Mouse (Mus musculus) gastrocnemius, postnatal 10 days (tissue): ENCODE data around the gene Stxbp5l. TPM values are rescaled to one million over a fixed set of nuclear protein-coding genes. Genes with fewer than 3 reads are reported as not detected.
"Not testable (repeated sequence)": the region's sequence is repeated elsewhere in the genome, so short reads cannot be mapped to it uniquely, and the experiment has no call there.

Source experiments
- DNase-seq: peaks from one replicate; pipeline ENCODE4 v3.0.0; 2021; ENCODE audit warnings: mixed read lengths
- total RNA-seq, 2 experiments: library from RNA; stranded (reverse); gene quantifications; 2 replicates each; pipeline ENCODE4 v1.2.3; 2021

Stxbp5l gene
- total RNA-seq, 2 experiments from 2014 or later: 0.33 to 0.41 TPM

- no peak for DNase-seq
Observed at GRCm38 (mm10) chr16:37273681-37274080, 111.1 kb downstream of the Stxbp5l start.

GRCm38 (mm10) chr16:37261678-37262077 lies 123.1 kb downstream of the Stxbp5l start:
- DNase-seq: no peak

DNA sequence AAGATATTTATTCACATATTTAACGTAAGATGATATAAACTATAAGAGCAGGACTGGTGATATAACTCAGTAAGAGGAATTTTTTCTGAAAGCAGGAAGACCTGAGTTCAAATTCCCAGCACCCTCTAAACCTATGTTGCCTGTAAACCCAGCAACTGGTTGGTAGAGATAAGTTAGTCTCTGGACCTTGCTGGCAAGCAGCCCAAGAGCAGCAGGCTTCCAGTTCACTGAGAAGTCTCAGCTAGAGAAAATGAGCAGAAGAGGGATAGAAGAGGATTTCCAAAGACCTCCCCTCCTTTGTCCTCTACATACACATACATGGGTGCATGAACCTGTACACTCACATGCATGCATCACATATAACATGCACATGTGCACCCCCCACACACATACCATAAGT lies 165.6 kb downstream of the Stxbp5l start:
- DNase-seq: no peak

DNA sequence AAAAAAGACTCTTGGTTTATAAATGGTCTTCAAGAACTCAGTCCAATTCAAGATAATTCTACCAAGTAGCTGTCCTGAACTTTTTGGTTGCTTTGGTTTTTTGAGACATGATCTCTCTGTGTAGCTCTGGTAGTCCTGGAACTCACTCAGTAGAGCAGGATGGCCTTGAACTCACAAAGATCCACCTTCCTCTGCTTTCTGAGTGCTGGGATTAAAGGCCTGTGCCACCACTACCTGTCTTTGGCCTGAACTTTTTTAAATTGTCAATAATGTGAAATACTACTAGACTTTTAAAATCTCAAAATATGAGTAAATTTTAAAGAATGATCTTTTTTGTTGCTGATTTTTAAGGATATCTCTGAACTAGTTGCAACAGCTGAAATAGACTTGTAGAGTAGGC lies 176.0 kb downstream of the Stxbp5l start:
- no peak for DNase-seq

DNA sequence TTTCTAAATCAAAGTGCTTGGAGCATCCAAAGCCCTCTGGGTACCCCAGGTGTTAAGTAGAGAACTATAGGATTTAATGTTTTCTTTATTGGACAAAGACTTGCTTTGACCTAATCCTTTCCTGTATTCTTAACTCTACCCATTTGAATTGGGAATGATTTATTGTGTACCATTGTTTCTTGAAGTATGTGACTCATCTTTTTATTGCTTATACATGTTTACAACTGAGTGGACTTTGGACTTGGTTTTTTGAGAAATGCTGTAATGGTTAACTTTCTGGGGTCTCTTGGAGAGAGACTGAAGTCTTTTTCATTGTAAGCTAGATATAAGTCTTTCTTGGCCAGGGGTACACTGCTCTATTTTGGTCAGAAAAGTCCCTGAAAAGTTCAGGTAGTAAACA lies 190.6 kb downstream of the Stxbp5l start:
- no peak for DNase-seq

DNA sequence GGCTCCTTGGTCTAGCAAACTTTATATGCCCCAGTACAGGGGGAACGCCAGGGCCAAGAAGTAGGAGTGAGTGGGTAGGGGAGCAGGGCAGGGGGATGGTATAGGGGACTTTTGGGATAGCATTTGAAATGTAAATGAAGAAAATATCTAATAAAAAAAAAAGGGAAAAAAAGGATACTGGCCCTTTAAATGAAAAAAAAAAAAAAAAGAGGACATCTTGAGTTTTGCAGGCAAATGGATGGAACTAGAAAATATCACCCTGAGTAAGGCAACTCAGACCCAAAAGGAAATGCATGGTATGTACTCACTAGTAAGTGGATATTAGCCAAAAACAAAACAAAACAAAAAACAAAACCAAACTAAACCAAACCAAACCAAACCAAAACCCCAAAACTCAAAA lies 259.6 kb downstream of the Stxbp5l start:
- DNase-seq: not testable (repeated sequence)

GRCm38 (mm10) chr16:37109285-37109684 lies 275.5 kb downstream of the Stxbp5l start:
- peak; percentile 13 for DNase-seq

GRCm38 (mm10) chr16:37108763-37109162 lies 276.0 kb downstream of the Stxbp5l start:
- DNase-seq: no peak

- DNase-seq: no peak
Observed at GRCm38 (mm10) chr16:37094169-37094833, 290.5 kb downstream of the Stxbp5l start.

GRCm38 (mm10) chr16:37089648-37090047 lies 295.1 kb downstream of the Stxbp5l start:
- DNase-seq: no peak

DNA sequence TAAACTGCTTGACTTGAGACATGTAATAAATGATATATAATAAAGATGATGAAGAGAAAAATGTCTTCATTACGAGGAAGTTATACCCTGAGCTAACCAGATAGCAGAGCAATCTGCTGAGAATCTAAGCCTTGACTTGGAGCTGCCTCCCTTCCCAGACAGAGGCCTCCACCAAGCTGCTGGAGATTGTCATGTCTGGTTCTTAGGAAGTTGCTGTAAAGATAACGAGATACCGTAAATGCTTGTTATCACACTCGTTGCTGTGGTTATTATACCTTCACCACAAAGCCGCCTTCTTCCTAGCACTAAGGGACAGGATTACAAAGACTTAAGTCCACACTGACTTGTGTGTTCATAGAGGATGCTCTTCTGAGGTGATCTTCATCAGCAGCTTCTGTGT lies 312.4 kb downstream of the Stxbp5l start:
- no peak for DNase-seq

Other genes starting within 250 kb of the Stxbp5l start
- gene Gtf2e1, start 154.8 kb upstream of the Stxbp5l start, total RNA-seq: 1 to 10 TPM; 8.1 to 9.4 TPM
- 10 to 100 TPM in 1 of 2 experiments, 1 to 10 TPM in 1; 7.4 to 10.0 TPM for gene Rabl3, start 154.9 kb upstream of the Stxbp5l start, total RNA-seq
- under 1 TPM; 0.20 to 0.56 TPM for gene Hgd, start 195.2 kb upstream of the Stxbp5l start, total RNA-seq